Mouse (Mus musculus) kidney, postnatal 14 days (tissue): ENCODE data around the gene Ift57.

Experiments used
- DNase-seq: peaks from one replicate; pipeline ENCODE4 v3.0.0; 2022; ENCODE audit warnings: mixed read lengths

The Ift57 gene

GRCm38 (mm10) chr16:49796271-49796670 lies 97.2 kb downstream of the Ift57 start:
- no peak for DNase-seq

GRCm38 (mm10) chr16:49796954-49797353 lies 97.9 kb downstream of the Ift57 start:
- DNase-seq: no peak

GRCm38 (mm10) chr16:49798790-49799189 lies 99.8 kb downstream of the Ift57 start:
- peak; percentile 25 for DNase-seq

DNA sequence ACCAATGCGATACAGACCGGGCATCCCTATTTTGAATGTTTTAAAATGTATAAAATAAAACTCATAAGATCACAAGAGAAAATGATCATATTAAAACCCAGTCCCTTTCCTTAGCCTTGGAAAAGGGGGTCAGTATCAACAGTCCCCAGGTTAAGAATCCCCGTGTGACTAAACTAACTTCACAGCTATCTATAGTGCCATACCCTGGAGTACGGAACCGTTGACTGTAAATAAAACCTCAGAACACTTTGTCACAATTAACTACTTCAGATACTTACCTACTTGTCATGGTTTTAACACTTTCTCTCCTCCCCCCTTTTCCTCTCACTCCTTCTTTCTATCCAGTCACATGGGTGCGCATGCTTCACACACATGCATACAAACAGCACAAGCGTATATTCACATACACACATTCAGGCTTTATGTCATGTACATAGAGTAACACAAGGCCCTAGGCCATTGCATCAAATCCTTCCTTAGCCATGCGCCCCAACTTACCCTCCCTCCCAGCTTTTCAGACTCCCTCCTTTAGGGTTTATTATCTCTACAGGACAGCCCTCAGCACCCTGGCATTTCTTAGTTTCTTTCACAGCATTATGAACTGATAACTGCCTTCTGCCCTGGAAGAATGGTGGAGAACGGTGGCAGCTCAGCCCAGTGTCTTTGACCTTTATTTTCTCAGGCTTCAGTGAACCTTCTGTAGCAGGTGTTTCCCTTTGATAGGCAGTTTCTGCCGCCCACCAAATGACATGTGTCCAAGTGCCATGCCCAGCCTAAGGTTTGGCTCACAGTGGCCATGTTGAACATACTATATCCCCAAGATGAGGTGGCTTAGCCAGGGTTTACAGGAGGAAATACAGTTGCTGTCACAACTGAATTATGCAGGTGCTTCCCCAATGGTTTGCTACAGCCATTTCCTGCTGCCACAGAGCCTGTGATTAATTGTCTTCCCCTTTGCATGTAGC lies 100.8 kb downstream of the Ift57 start, which contains the start of gene Cd47:
Gene Cd47, plus strand, starts transcription at position 937 of the 965 bp plus-strand sequence.
- DNase-seq: peak; percentile 59

GRCm38 (mm10) chr16:49800996-49801395 lies 102.0 kb downstream of the Ift57 start:
- no peak for DNase-seq

DNA sequence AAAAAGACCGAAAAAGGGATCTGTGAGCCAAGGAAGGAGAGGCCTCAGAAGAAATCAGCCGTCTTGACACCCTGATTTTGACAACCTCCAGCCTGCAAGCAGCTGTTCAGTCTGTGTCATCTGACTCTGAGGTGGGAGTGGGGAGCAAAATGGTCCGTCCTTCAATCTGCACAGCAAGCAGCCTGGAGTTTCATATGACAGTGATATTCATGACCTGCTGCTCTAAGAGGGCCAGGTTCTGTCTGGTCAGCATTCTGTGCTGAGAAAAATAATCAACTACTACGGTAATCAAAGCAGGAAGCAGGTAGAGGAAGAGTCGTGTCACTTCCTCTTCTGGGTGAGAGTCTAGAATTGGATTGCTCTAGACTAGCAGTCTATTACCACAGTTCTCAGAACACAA lies 102.4 kb downstream of the Ift57 start:
- DNase-seq: no peak

DNA sequence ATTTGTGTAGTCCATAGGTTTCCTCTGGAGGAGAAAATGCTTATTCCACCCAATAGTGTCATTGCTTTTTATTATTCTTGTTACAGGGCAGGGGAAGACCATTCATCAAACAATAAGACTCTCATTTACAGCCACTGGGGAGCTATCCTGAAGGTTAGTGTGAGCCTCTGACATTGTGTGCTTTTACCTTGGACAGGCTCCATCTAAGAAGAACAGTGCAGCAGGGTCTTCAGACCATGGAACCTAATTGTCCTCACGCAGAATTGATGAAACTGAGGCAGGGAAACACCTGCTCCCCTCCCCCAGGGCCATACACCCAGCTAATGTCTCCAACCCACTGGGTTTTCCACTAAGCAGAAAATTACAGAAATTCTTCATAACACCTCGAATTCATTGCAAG lies 104.0 kb downstream of the Ift57 start:
- DNase-seq: no peak

GRCm38 (mm10) chr16:49803932-49804461 lies 105.0 kb downstream of the Ift57 start:
- peak; percentile 44 for DNase-seq

DNA sequence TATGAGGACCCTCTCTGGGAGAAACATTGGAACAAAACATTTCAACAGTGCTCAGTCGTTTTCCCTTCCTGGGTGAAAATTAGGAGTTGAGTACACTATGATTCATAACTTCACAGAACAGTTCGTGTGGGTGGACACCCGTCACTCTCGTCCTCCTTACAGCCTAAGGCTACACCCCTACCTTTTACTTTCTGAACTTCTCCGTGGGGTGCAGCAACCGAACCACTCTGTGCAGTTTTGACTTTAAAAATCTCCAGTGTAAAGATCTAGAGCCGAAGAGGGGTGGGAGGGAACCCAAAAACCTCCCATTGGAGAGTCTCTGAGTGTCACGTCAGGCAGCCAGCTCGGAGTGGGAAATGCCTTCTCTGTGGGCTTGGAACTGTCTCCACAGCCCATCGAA lies 107.9 kb downstream of the Ift57 start:
- DNase-seq: no peak

DNA sequence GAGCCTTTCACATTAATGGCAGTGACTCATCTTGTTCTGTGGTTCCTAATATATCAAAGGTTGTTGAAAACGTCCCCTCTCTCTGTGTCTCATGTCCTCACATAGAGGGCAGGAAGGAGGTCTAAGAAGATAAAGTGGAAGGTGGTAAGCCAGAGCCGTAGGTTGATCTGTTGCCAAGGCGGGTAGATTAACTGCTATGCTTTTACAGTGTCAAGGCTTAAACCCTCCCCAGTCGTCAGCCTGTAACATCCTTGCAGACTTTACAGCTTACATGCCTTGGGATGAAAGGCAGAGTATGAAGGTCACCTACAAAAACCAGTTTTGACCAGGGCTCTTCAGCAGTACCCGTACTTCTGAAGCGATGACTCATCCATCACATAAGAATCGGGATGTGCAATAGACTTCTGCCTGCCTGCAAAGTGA lies 108.4 kb downstream of the Ift57 start:
- DNase-seq: no peak

GRCm38 (mm10) chr16:49807862-49808430 lies 108.9 kb downstream of the Ift57 start:
- no peak for DNase-seq

GRCm38 (mm10) chr16:49811897-49812296 lies 112.9 kb downstream of the Ift57 start:
- no peak for DNase-seq

DNA sequence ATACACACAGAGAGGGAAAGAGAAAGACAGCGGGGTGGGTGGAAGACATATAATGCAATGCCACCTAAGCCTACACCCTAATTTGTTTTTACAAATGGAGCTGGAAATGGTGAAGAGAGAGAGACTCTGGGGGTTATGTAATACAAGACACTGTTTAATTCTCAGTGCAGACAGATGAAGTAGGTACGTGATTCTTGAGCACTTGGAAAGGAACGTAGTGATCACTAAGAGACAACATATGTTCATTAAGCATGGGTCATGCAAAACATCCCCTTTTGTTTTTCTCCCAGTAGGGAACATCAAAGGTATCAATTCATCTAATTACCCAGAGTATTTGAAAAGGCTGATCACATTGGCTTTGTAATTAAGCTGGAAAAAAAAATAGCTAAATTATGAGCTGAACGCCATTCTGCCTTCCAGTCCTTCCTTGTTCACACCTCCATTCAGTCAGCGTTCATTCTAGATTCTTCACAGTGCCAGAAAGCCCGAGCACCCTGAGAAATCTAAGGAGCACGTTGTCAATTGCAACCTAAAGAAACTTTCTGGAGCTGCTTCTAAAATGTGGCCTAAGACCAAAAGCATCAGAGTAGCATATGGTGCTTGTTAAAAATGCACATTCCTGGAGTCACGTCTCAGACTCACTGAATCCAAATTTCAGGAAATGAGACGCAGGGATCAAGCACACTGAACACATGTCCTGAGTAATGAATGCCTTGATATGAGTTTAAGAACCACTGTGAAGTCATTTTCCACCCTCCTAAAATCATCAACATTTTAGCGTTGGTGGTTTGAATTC lies 114.0 kb downstream of the Ift57 start:
- DNase-seq: no peak

DNA sequence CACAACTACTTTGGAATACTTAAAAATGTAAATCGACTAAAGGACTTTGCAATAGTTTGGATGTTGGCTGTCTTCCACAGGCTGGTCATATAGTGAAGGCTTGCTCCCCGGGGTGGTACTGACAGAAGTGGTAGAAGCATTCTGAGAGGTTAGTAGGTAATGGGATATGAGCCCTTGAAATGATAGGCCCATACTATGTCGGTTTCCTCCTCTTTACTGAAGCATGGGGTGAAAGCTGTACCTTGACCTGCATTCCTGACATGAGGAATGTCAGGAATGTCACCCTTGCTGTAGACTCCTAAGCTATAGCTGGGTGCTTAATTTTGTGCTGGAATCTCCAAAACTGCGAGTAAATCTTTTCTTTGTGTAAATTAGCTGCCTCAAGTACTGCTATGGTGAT lies 115.4 kb downstream of the Ift57 start:
- peak; percentile 10 for DNase-seq
